Mouse (Mus musculus): ENCODE measurements around the gene Nfix. TPM values are rescaled to one million over a fixed set of nuclear protein-coding genes. Genes with fewer than 3 reads are reported as not detected.

Gene Nfix
- polyA plus RNA-seq, 1 experiment from 2014 or later: 2.2 TPM

- Histone ChIP-seq H3K36me3 (ENCODE audit: control insufficient read depth, insufficient read depth, low read length) (no peaks in the 10 kb centered on the region), H3K4me3 (ENCODE audit: low read depth, low read length) (no peak overlapping the region), H3K9ac (ENCODE audit: low read length) (no peak overlapping the region), H3K9me3 (ENCODE audit: control insufficient read depth, low read length) (no peaks in the 10 kb centered on the region), H3K4me2 (no peak overlapping the region), H3K27ac (ENCODE audit: low read depth, low read length) (no peak overlapping the region), H3K4me1 (ENCODE audit: control insufficient read depth, insufficient read depth, low read length) (peaks cover 13% of the 10 kb centered on the region), H3K27me3 (ENCODE audit: control insufficient read depth, insufficient read depth, low read length) (peaks cover 22% of the 10 kb centered on the region)
- ATAC-seq (ENCODE audit: low FRiP score) (peak; percentile 72), DNase-seq (ENCODE audit: low spot score, missing footprints) (peak; percentile 100)
- WGBS: 10% methylated on average over 9 of the region's 9 CpGs
Observed at GRCm38 (mm10) chr8:84815547-84815946, 15.4 kb upstream of the Nfix start.

- Histone ChIP-seq H3K4me3 (ENCODE audit: low read depth, low read length) (no peak overlapping the region), H3K27ac (ENCODE audit: low read depth, low read length) (no peak overlapping the region), H3K4me2 (no peak overlapping the region), H3K9ac (ENCODE audit: low read length) (no peak overlapping the region), H3K27me3 (ENCODE audit: control insufficient read depth, insufficient read depth, low read length) (peaks cover 24% of the 10 kb centered on the region), H3K36me3 (ENCODE audit: control insufficient read depth, insufficient read depth, low read length) (no peaks in the 10 kb centered on the region), H3K4me1 (ENCODE audit: control insufficient read depth, insufficient read depth, low read length) (peaks cover 13% of the 10 kb centered on the region), H3K9me3 (ENCODE audit: control insufficient read depth, low read length) (no peaks in the 10 kb centered on the region)
- WGBS: 50% methylated on average over 19 of the region's 19 CpGs
- ATAC-seq (ENCODE audit: low FRiP score) (no peak), DNase-seq (ENCODE audit: low spot score, missing footprints) (no peak)
Observed at GRCm38 (mm10) chr8:84814555-84815441, 14.7 kb upstream of the Nfix start.

DNA sequence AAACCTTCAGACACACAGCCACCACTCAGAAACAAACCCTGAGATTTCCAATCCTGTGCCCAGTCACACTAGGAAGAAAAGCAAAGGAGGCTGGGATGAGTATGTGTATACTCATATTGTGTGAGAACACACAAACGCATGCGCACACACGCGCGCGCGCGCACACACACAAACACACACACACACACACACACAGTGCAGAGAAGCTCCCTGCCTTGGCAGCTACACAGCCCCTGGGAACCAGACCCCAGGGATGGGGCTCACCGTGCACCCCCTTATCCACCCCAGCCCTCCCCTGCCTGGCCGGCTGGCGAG lies 14.1 kb upstream of the Nfix start:
- 89% methylated on average over 11 of the region's 11 CpGs for WGBS
- H3K4me2 ChIP-seq: no peak overlapping the region
- H3K9me3 ChIP-seq (ENCODE audit: control insufficient read depth, low read length): no peaks in the 10 kb centered on the region
- DNase-seq (ENCODE audit: low spot score, missing footprints): no peak
- H3K36me3 ChIP-seq (ENCODE audit: control insufficient read depth, insufficient read depth, low read length): no peaks in the 10 kb centered on the region
- H3K27ac ChIP-seq (ENCODE audit: low read depth, low read length): no peak overlapping the region
- H3K27me3 ChIP-seq (ENCODE audit: control insufficient read depth, insufficient read depth, low read length): peaks cover 29% of the 10 kb centered on the region
- H3K9ac ChIP-seq (ENCODE audit: low read length): no peak overlapping the region
- no peak for ATAC-seq (ENCODE audit: low FRiP score)
- H3K4me1 ChIP-seq (ENCODE audit: control insufficient read depth, insufficient read depth, low read length): peaks cover 13% of the 10 kb centered on the region
- no peak overlapping the region for H3K4me3 ChIP-seq (ENCODE audit: low read depth, low read length)

- 92% methylated on average over 3 of the region's 3 CpGs for WGBS
- Histone ChIP-seq H3K4me2 (no peak overlapping the region), H3K9me3 (ENCODE audit: control insufficient read depth, low read length) (no peaks in the 10 kb centered on the region), H3K27me3 (ENCODE audit: control insufficient read depth, insufficient read depth, low read length) (peaks cover 33% of the 10 kb centered on the region), H3K4me3 (ENCODE audit: low read depth, low read length) (no peak overlapping the region), H3K9ac (ENCODE audit: low read length) (no peak overlapping the region), H3K36me3 (ENCODE audit: control insufficient read depth, insufficient read depth, low read length) (no peaks in the 10 kb centered on the region), H3K4me1 (ENCODE audit: control insufficient read depth, insufficient read depth, low read length) (peaks cover 13% of the 10 kb centered on the region), H3K27ac (ENCODE audit: low read depth, low read length) (no peak overlapping the region)
- no peak for DNase-seq (ENCODE audit: low spot score, missing footprints)
- no peak for ATAC-seq (ENCODE audit: low FRiP score)
Observed at GRCm38 (mm10) chr8:84813830-84814229, 13.7 kb upstream of the Nfix start.

DNA sequence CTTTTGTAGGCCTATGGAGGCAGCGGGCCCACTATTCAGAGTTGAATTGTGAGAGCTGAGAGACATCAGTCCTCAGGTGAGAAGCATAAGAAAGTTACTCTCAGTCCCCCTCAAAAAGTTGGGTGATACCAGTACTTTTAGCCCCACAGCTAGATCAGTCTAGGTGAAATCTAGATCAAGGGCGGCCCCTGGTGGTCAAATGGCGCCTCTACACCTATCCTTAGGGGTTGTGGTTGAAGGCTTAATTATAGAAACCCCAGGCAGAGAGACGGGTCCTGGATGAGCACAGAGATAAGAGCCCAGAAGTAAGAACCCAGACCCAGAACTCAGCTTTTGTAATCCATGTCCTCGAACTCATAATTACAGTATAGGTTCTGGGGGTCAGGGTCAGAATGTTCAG lies 12.9 kb upstream of the Nfix start:
- under 1% methylated on average over 5 of the region's 5 CpGs for WGBS
- DNase-seq (ENCODE audit: low spot score, missing footprints) (peak; percentile 98), ATAC-seq (ENCODE audit: low FRiP score) (no peak)
- Histone ChIP-seq H3K4me1 (ENCODE audit: control insufficient read depth, insufficient read depth, low read length) (peaks cover 13% of the 10 kb centered on the region), H3K27ac (ENCODE audit: low read depth, low read length) (no peak overlapping the region), H3K4me3 (ENCODE audit: low read depth, low read length) (no peak overlapping the region), H3K9me3 (ENCODE audit: control insufficient read depth, low read length) (no peaks in the 10 kb centered on the region), H3K4me2 (no peak overlapping the region), H3K9ac (ENCODE audit: low read length) (no peak overlapping the region), H3K27me3 (ENCODE audit: control insufficient read depth, insufficient read depth, low read length) (peaks cover 40% of the 10 kb centered on the region), H3K36me3 (ENCODE audit: control insufficient read depth, insufficient read depth, low read length) (no peaks in the 10 kb centered on the region)

DNA sequence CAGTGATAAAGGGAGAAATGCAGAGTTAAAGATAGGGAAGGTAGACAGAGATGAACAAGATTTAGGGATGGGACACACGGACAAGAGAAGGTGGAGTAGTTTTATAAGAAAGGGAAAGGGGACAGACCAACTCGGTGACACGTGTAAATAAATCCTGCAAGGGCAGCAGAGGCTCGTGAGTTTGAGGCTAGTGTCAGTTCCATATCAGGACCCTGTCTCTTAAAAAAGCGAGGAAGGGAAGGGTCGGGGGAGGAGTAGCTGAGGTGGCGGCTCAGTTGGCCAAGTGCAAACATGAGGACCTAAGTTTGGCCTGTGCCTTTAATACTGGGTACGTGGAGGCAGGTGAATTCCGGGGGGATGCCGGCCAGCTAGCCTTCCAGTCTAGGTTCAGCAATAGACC lies 11.2 kb upstream of the Nfix start:
- Histone ChIP-seq H3K27me3 (ENCODE audit: control insufficient read depth, insufficient read depth, low read length) (peaks cover 43% of the 10 kb centered on the region), H3K9ac (ENCODE audit: low read length) (0 out of 2 replicates have a peak overlapping the region, but pooled peaks have one; percentile 1), H3K36me3 (ENCODE audit: control insufficient read depth, insufficient read depth, low read length) (no peaks in the 10 kb centered on the region), H3K4me2 (peak overlapping the region; percentile 35), H3K27ac (ENCODE audit: low read depth, low read length) (0 out of 2 replicates have a peak overlapping the region, but pooled peaks have one; percentile 8), H3K4me3 (ENCODE audit: low read depth, low read length) (peak overlapping the region; percentile 2; the same call in 1 of the 2 replicates), H3K4me1 (ENCODE audit: control insufficient read depth, insufficient read depth, low read length) (peaks cover 13% of the 10 kb centered on the region), H3K9me3 (ENCODE audit: control insufficient read depth, low read length) (no peaks in the 10 kb centered on the region)
- 9% methylated on average over 10 of the region's 10 CpGs for WGBS
- peak; percentile 92 for DNase-seq (ENCODE audit: low spot score, missing footprints)
- peak; percentile 3 for ATAC-seq (ENCODE audit: low FRiP score)

- Histone ChIP-seq H3K4me2 (peak overlapping the region; percentile 35), H3K9me3 (ENCODE audit: control insufficient read depth, low read length) (no peaks in the 10 kb centered on the region), H3K27ac (ENCODE audit: low read depth, low read length) (0 out of 2 replicates have a peak overlapping the region, but pooled peaks have one; percentile 8), H3K4me1 (ENCODE audit: control insufficient read depth, insufficient read depth, low read length) (peaks cover 13% of the 10 kb centered on the region), H3K4me3 (ENCODE audit: low read depth, low read length) (peak overlapping the region; percentile 2; the same call in 1 of the 2 replicates), H3K27me3 (ENCODE audit: control insufficient read depth, insufficient read depth, low read length) (peaks cover 45% of the 10 kb centered on the region), H3K36me3 (ENCODE audit: control insufficient read depth, insufficient read depth, low read length) (no peaks in the 10 kb centered on the region), H3K9ac (ENCODE audit: low read length) (0 out of 2 replicates have a peak overlapping the region, but pooled peaks have one; percentile 1)
- peak; percentile 100 for DNase-seq (ENCODE audit: low spot score, missing footprints)
- ATAC-seq (ENCODE audit: low FRiP score): peak; percentile 92
- 1% methylated on average over 32 of the region's 32 CpGs for WGBS
Observed at GRCm38 (mm10) chr8:84810896-84811295, 10.8 kb upstream of the Nfix start.

GRCm38 (mm10) chr8:84809941-84810280 lies 9.8 kb upstream of the Nfix start:
- 79% methylated on average over 5 of the region's 5 CpGs for WGBS
- Histone ChIP-seq H3K27me3 (ENCODE audit: control insufficient read depth, insufficient read depth, low read length) (peaks cover 53% of the 10 kb centered on the region), H3K4me1 (ENCODE audit: control insufficient read depth, insufficient read depth, low read length) (peaks cover 10% of the 10 kb centered on the region)

DNA sequence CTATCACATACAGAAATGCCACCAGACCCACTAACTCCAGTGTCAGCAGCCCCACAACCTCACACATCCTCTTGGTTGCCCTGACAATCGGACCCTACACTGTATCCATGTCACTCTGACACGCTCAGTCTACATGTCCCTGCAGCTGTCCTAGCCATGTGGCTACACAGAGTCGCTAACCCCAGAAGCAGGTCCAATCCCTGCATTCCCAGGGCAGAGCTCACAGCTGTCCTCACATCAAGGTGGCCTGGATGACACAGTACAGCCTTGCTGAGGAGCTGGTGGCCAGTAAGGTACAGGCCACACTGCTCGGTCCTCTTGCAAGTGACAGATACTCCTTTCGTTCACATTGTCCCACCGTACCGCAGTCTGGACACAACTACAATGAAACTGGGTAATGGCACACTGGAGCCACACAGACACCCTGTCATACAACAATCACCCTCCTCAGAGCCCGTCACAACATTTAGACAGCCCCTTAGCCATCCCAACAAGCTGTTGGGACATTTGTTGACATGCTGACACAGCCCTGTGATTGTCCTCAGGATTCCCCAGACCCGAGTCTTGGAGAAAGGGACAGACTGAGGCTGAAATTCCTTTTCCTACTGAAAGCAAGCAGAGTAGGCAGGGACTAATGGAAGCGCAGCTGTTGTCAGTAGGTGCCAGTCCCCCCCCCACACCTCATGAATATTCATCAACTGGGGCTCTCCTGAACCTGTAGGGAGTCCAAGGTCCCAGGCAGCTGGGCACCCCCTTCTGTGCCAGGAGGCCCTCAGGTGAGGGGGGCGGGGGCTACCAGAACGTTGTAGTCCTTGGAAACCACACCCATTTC lies 9.2 kb upstream of the Nfix start:
- peak; percentile 82 for DNase-seq (ENCODE audit: low spot score, missing footprints)
- ATAC-seq (ENCODE audit: low FRiP score): no peak
- H3K4me3 ChIP-seq (ENCODE audit: low read depth, low read length): no peak overlapping the region
- peaks cover 50% of the 10 kb centered on the region for H3K27me3 ChIP-seq (ENCODE audit: control insufficient read depth, insufficient read depth, low read length)
- no peak overlapping the region for H3K9ac ChIP-seq (ENCODE audit: low read length)
- H3K36me3 ChIP-seq (ENCODE audit: control insufficient read depth, insufficient read depth, low read length): no peaks in the 10 kb centered on the region
- 57% methylated on average over 12 of the region's 12 CpGs for WGBS
- H3K27ac ChIP-seq (ENCODE audit: low read depth, low read length): no peak overlapping the region
- no peak overlapping the region for H3K4me2 ChIP-seq
- H3K4me1 ChIP-seq (ENCODE audit: control insufficient read depth, insufficient read depth, low read length): peaks cover 5% of the 10 kb centered on the region
- H3K9me3 ChIP-seq (ENCODE audit: control insufficient read depth, low read length): no peaks in the 10 kb centered on the region

More at GRCm38 (mm10) chr8:84809941-84810280, 9.8 kb upstream of the Nfix start:
- Histone ChIP-seq H3K9ac (ENCODE audit: low read length) (no peak overlapping the region), H3K4me3 (ENCODE audit: low read depth, low read length) (no peak overlapping the region), H3K27ac (ENCODE audit: low read depth, low read length) (no peak overlapping the region), H3K4me2 (no peak overlapping the region), H3K36me3 (ENCODE audit: control insufficient read depth, insufficient read depth, low read length) (no peaks in the 10 kb centered on the region), H3K9me3 (ENCODE audit: control insufficient read depth, low read length) (no peaks in the 10 kb centered on the region)
- DNase-seq (ENCODE audit: low spot score, missing footprints) (peak; percentile 82), ATAC-seq (ENCODE audit: low FRiP score) (no peak)

All from midbrain, embryonic 11.5 days (tissue).